Mouse (Mus musculus) frontal cortex, postnatal 14 days (tissue): ENCODE measurements at regions not wholly inside any gene's neighbourhood (a gene's known extent, or its start where the extent isn't known, plus 50 kb on each side); places are given as distances from the start of the nearest gene placed in this dataset.
A peak's percentile ranks its signal among the peaks of the same experiment; 100 is the strongest.

Source experiments
- DNase-seq, 2 experiments: peaks; one replicate each; pipeline ENCODE4 v3.0.0; 2022; ENCODE audit warnings: low spot score in 2 of 2

- peak in 1 of 2 experiments; percentile 68 for DNase-seq
Measured at GRCm38 (mm10) chr14:25371661-25372060, 87.3 kb upstream of the Zmiz1 start.

DNA sequence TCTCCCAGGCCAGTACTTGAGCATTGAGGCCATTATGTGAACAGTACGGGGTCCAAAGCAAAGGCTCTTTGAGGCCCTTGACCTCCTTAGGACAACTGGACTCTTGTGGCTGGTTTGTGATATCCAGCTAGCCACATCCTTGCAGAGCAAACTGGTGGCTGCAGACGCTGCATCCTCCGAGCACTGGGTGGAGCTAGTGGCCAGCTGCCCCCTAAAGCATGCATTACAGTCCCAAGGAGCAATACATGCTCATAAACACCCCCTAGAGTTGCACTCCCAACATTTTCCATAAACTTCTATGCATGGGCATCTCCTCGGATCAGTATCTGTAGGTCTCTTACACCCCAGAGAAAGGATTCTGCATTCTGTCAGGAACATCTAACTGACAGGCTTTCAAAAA lies 86.4 kb upstream of the Zmiz1 start:
- DNase-seq, result no peak

DNA sequence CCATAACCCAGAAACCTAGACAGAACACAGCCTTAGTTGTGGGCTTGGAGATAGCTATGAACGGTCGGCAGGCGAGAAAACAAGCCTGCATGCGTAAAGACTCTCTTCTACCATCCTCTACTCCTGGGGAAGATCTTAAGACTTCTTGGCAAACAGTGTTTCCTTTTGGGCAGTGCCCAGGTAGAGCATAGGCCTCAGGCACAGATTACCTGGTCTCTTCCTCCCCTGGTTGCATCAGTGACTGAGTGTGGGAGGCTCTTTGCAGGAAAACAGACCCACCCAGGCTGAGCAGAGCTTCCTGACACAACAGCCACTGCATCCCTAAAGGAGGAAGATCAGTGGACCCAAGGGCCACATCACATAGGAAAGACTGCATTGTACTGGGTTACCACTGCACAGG lies 85.8 kb upstream of the Zmiz1 start:
- DNase-seq, result no peak

GRCm38 (mm10) chr14:25375001-25375400 lies 84.0 kb upstream of the Zmiz1 start:
- DNase-seq, result no peak

GRCm38 (mm10) chr14:25377091-25377490 lies 81.9 kb upstream of the Zmiz1 start:
- DNase-seq, result no peak

DNA sequence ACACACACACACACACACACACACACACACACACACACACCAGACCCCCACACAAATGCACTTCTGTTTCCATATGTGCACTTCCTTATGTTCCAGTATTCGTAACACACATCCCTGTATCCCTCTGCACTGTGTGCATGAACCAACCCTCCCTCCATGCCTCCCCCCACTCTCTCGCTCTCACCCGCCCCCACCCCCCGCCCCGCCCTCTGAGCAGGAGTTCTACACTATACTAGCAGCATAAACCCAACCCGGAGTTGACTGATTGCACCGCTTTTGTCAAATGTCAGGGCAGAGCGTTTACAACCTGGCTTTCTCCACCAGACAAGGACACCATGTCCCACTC lies 81.5 kb upstream of the Zmiz1 start:
- no peak for DNase-seq

DNA sequence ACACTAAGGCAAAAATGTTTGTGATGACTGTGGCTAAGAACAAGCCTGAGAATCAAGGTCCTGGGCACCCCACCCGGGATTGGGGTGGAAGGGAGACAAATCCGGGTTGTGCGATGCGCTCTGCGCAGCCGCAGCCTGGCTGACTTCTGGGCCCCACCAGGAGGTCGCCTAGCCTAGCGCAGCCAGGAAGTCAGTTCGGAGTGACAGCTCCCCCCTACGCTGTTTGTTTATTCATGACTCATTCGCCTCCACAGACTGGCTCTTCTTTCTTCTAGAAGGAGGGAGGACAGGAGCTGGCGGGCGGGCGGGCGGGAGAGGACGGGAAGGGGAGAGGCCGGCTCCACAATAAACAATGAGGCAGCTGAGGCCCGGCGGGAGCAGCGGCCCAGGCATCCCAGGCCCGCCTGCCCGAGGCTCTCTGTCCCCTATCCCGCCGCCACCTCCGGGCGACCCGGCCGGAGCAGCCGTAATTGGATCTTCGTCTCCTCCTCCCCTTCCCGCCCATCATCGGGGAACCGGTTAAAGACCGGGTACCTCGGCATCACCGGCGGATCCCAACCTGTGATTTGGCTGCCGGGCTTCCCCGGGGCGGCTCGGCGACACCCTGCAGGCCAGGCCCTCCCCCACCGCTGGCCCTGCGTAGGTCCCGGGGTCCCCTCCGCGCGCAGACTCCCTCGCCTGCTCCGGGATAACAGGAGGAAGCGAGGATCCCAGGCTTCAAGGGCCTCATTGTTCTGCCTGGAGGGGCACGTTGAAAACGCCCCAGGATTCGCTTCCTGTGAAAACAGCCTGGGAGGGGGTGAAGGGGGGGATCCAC lies 80.9 kb upstream of the Zmiz1 start:
- DNase-seq, result peak; percentile 72 to 79

DNA sequence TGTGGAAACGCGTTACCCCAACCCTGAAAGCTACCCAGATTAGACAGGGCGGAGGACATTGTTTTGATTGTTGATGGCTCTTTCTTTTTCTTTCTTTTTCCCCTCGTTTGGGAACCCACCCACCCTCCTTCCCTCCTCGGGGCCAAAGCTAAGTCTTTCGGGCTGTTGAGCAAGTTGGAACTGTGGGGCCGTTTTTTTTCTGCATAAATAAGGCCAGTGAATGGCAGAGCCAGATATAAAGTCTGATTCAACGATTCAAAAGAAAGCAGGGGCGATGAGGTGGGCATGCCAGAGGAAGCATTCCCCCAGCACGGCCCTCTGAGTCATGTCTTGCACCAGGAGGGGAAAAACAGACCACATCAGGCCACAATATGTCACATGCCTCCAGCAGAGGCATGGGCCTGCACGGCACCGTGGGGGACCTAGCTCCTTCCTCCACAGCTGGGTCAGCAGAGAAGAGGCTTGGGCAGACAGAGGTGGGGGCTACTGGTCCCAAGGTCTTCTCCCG lies 80.2 kb upstream of the Zmiz1 start:
- peak; percentile 41 to 42 for DNase-seq

DNA sequence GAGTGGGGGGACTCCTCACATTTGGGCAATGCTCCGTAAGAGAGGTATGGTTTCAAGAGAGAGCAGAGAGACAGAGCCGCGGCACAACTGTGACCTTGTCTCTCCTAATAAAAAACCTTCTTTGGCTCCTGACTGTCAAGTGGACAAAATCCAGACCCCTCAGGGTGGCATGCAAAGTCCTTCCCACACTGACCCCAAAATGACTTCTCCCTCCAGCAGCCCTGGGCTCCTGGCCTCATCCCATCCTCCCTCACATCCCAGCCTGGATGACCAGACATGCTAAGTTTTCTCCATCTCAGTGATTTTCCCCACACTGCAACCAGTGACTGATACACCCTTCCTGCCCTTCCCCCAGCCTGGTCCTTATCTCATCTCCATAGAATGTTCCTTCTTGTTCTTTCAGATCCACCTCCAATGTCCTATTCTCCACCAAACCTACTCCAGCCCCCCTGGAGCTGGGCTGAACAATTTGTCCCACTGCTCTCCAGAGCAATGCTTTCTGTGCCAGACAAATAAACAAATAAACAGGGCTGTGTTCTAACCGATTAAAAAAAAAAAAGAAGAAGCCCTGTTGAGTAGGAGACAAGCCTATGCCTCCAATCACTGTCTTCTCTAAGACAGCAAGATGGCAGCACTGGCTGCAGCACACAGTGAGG lies 75.7 kb upstream of the Zmiz1 start:
- no peak for DNase-seq

- no peak for DNase-seq
Measured at GRCm38 (mm10) chr14:25385644-25386043, 73.3 kb upstream of the Zmiz1 start.

DNA sequence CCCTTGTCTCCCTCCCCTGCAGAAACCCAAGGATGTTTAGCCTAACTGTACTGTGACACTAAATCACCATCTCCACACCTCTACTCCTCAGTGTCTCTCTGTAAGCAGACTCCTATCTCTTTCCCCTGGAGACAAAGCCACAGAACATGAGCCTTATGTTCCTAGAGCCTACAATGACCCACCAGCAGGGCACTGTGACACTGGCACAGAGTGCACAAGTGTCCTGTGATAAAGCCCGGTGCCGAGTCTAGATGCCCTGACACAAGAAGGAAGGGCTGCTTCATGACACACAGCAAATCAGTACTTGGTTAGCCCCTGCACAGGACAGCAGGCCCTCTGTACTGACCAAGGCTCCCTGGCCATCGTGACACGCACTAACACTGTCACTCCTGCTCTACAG lies 71.2 kb upstream of the Zmiz1 start:
- DNase-seq, result no peak

DNA sequence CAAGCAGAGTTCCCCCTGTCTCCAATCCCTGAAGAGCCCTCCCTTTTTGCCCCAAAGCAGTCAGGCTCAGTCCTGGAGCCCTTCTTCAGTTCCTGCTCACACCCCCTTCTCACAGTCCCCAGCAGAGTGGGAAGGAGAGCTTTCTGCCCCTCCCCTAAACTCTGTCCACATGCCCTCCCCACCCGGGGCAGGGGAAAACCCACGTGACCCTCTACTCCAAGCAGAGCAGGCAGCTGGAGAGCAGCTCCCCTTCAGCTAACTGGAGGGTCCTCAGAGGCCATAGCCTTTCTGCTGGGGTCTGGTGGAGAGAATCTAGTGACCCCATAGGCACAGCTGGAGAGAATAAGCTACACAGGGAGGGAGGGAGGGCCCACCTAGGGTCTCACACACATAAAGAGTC lies 69.7 kb upstream of the Zmiz1 start:
- no peak for DNase-seq

- DNase-seq, result no peak
Measured at GRCm38 (mm10) chr14:25392412-25392811, 66.6 kb upstream of the Zmiz1 start.

- no peak for DNase-seq
Measured at GRCm38 (mm10) chr14:25392940-25393339, 66.0 kb upstream of the Zmiz1 start.

- DNase-seq, result no peak
Measured at GRCm38 (mm10) chr14:25394931-25395330, 64.1 kb upstream of the Zmiz1 start.

GRCm38 (mm10) chr14:25396990-25397531 lies 61.9 kb upstream of the Zmiz1 start:
- no peak for DNase-seq

GRCm38 (mm10) chr14:25397751-25398150 lies 61.2 kb upstream of the Zmiz1 start:
- no peak for DNase-seq

GRCm38 (mm10) chr14:25398745-25399144 lies 60.2 kb upstream of the Zmiz1 start:
- no peak for DNase-seq

GRCm38 (mm10) chr14:25399286-25399685 lies 59.7 kb upstream of the Zmiz1 start:
- no peak for DNase-seq

DNA sequence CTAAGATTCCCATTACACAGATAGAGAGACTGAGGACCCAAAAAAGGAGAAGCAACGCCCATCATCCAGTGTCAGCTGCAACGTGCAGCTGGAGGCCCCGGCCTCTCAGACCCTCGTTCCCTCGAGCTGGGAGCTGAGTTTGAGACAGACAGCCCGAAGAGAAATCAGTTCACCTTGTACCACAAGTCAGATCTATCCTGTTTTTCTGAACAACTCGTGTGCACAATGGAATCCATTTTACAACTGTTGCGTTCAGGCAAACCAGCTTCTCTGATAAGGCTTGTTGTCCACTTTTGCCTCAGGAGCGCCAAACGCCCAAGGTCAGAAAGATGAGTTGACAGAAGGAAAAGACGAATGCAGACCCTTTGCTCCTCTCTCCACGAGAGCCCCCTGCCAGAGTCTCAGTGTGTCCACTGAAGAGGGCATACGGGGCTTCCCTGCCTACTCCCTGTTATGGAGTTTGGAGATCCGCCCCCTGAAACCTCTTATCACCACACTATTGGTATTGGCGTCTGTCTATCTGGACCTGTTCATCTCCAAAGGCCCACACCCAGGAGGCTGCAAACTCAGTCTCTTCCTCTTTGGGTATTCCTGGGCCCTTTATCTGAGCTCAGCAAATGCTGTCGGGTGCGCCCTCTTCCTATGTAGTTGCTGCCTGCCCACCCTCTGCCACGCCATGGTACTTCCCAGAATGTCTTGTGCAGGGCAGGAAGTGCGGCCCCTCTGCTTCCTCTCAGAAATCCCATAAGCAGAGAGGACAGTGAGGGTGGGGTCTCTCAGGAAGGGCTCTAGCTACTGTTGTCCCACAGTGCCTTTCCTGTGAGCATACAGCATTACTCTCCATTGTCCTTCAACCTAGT lies 57.7 kb upstream of the Zmiz1 start:
- no peak for DNase-seq

- no peak for DNase-seq
Measured at GRCm38 (mm10) chr14:25402409-25402808, 56.6 kb upstream of the Zmiz1 start.

GRCm38 (mm10) chr14:25405191-25405590 lies 53.8 kb upstream of the Zmiz1 start:
- DNase-seq, result no peak
